Mouse (Mus musculus) mouse embryonic stem cell (cell line): ENCODE results near the gene Gch1.

Source experiments
- in situ Hi-C, 2 experiments: fragments of 300-500 bp; cut with MboI; formaldehyde crosslinking; loops; 1 replicate in 1 of 2; 3 replicates in 1 of 2; pipeline ENCODE4 v1.14.3; 2019 to 2020; ENCODE audit warnings: low sequenced_read_pairs in 2 of 2, low pct_unique_long_range_greater_than_20kb in 1 of 2, mixed read lengths in 1 of 2; ENCODE audit not compliant: unreplicated experiment in 1 of 2

The Gch1 gene

GRCm38 (mm10) chr14:47209669-47210164 is 20.5 kb upstream of the Gch1 start:
- in situ Hi-C loops = no loop called here

GRCm38 (mm10) chr14:47208564-47209493 is 19.6 kb upstream of the Gch1 start:
- in situ Hi-C loops = no loop called here

GRCm38 (mm10) chr14:47206601-47207000 is 17.4 kb upstream of the Gch1 start:
- in situ Hi-C loops = no loop called here

- in situ Hi-C loops = no loop called here
Measured at GRCm38 (mm10) chr14:47205270-47205972, 16.2 kb upstream of the Gch1 start.

GRCm38 (mm10) chr14:47197340-47197739 is 8.1 kb upstream of the Gch1 start:
- in situ Hi-C loops = no loop called here

GRCm38 (mm10) chr14:47196711-47197110 is 7.5 kb upstream of the Gch1 start:
- in situ Hi-C loops = no loop called here

- in situ Hi-C loops = no loop called here
Measured at GRCm38 (mm10) chr14:47194096-47194495, 4.9 kb upstream of the Gch1 start.

GRCm38 (mm10) chr14:47193506-47193905 is 4.3 kb upstream of the Gch1 start:
- in situ Hi-C loops = no loop called here

GRCm38 (mm10) chr14:47191861-47192260 is 2.6 kb upstream of the Gch1 start:
- in situ Hi-C loops = no loop called here

- in situ Hi-C loops = no loop called here
Measured at GRCm38 (mm10) chr14:47190626-47191025, 1.4 kb upstream of the Gch1 start.

GRCm38 (mm10) chr14:47189635-47189955 is 382 bp upstream of the Gch1 start:
- in situ Hi-C loops = no loop called here

- in situ Hi-C loops = no loop called here
Measured at GRCm38 (mm10) chr14:47188475-47188847, 752 bp downstream of the Gch1 start.

- in situ Hi-C loops = no loop called here
Measured at GRCm38 (mm10) chr14:47187666-47188360, 1.4 kb downstream of the Gch1 start.

- in situ Hi-C loops = no loop called here
Measured at GRCm38 (mm10) chr14:47187261-47187660, 2.0 kb downstream of the Gch1 start.

GRCm38 (mm10) chr14:47186561-47186960 is 2.7 kb downstream of the Gch1 start:
- in situ Hi-C loops = no loop called here

- in situ Hi-C loops = no loop called here
Measured at GRCm38 (mm10) chr14:47181497-47182290, 7.5 kb downstream of the Gch1 start.

GRCm38 (mm10) chr14:47178851-47179250 is 10.4 kb downstream of the Gch1 start:
- in situ Hi-C loops = no loop called here

- in situ Hi-C loops = no loop called here
Measured at GRCm38 (mm10) chr14:47177846-47178414, 11.3 kb downstream of the Gch1 start.
